Mouse (Mus musculus) thymus, postnatal 4 days (tissue): Measurements from ENCODE around the gene Hhatl.

Source experiments
- DNase-seq: peaks from one replicate; pipeline ENCODE4 v3.0.0; 2021

The Hhatl gene

DNA sequence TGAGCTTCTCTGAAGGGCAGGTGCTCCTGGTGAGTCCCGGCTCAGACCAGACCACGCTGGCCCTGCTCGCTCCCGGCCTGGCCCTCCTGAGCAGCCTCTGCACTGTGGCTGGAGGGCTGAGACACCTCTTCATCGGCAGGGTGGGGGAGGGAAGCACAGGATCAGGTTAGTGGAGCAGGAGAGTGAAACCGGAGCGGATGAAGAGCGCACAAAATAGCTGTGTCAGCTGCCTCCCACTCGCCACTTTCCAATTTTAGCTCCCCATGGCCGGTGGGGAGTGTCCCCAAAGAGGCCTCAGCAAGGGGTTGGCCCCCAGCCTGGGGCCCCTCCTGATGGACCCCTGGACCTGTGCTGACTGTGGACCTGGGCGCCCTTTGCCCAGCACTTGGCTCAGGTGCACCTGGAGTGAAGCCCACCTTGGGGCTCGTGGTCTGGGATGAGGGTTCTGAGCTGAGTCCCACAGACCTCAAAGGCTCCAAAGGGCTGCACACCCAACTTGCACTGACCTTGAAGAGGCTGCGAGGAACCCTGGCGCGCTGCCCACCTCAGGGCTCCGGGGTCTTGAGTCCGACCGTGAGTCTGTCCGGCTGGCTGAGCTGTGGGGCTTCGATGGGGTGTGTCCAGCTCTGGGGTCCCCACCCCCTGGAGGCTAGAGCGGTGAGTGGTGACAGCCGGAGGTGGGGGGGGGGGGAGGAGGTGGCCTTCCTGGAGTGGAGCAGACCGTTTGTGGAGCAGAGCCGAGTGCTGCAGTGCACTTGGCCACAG lies at the start of gene Hhatl:
Gene Hhatl, minus strand, starts transcription at position 751 of the 765 bp plus-strand sequence.
- DNase-seq: no peak

- no peak for DNase-seq
These were observed 47.3 kb upstream of the Hhatl start for GRCm38 (mm10) chr9:121839622-121839965.

DNA sequence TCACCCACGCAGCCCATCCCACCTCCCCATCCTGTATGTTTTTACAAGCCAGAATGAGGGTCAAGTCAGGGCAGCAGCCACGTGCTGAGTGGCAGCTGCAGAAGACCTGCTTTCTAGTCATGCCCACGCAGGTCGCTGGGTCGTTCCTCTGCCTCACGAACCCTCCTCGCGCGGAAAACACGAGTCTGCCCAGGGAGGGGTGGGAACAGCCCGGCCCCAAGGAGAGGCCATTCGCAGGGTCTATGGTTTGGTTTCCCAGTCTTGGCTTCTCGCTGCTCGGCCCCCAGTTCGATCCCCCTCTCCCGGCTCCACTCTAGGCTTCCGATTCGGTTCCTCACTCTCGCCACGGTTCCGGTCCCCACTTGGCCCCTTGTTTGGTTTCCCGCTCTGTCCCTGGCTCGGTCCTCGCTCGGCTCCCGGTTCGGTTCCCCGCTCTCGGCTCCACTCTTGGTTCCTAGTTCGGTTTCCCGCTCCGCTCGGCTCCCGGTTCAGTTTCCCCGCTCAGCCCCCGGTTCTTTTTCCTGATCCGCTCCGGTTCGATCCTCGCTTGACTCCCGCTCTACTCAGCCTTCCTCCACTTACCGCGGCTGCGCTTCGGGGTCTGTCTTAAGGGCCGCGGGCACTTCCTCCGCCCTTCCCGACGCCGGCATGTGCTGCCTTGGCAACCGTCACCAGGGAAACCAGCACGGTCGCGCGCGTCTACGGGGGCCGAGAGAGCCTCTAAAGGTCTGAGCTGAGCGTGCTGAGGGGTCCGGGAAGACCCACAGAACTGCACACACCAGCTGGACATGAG lies 46.7 kb upstream of the Hhatl start, which contains the start of gene Ccdc13:
Gene Ccdc13, minus strand, starts transcription at position 633 of the 793 bp plus-strand sequence.
- DNase-seq: peak; percentile 91

DNA sequence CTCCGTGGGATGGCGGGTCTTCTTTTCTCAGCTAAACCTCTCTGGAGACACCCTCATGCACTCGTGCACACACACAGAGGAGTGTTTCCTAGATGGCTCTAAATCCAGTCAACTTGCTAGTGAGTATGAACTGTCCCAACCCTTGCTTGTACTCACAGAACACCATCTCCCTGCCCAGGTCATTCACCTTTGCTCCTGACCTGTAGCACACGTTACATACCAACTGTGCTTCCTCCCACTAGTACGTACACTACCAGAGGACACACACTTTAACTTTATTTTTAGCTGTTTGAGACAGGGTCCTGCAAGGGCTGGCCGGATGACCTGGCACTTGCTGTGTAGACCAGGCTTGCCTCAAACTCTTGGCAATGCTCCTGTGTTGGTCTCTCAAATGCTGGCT lies 45.7 kb upstream of the Hhatl start:
- DNase-seq: no peak

GRCm38 (mm10) chr9:121833825-121834224 lies 41.5 kb upstream of the Hhatl start:
- DNase-seq: no peak

DNA sequence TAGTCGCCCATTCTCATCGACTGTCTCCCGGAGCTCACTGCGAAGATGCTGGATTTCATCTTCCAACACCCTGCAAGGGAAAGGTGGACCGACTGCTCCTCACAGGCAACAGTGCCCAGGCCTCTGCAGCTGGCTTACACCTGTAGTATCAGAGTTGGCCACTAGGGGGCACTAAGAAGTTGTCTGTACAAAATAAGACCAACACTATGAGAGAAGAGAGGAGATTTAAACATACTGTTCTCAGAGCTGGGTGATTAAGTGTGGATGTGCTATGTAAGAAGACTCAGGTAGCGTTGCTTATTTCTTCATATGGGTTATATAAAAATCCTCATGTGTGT lies 38.6 kb upstream of the Hhatl start:
- peak; percentile 86 for DNase-seq

DNA sequence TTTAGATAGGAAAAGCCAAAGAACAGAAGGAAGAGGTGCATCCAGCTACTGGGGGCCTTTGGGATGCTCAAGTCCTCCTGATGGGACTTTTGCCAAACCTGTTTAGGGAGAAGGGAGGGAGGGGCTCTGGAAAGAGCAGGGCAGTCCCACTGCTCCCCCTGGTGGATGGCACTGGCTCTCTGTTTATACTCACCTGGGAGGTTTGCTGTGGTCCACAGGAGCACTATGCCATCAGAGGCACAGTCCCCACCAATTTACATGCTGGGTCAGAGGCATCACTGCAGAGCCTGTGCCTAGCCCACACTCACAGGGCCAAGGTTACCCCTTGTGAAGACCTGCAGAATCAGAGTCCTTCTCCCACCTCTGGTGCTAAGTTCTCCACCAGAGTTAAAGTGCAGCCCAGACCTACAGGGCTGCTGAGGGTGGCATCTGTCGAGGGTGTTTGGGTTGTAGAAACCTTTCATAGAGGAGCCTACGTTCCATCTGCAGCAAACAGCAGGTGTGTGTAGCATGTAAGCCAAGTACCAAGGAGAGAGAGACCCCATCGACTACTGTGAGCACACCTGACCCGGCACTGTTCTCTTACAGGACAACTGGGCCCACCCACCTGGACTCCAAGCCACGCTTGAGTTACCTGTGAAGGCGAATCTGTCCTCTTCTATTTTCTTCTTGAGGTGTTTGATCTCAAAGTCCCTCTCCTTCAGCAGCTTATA lies 38.1 kb upstream of the Hhatl start:
- peak; percentile 78 for DNase-seq

DNA sequence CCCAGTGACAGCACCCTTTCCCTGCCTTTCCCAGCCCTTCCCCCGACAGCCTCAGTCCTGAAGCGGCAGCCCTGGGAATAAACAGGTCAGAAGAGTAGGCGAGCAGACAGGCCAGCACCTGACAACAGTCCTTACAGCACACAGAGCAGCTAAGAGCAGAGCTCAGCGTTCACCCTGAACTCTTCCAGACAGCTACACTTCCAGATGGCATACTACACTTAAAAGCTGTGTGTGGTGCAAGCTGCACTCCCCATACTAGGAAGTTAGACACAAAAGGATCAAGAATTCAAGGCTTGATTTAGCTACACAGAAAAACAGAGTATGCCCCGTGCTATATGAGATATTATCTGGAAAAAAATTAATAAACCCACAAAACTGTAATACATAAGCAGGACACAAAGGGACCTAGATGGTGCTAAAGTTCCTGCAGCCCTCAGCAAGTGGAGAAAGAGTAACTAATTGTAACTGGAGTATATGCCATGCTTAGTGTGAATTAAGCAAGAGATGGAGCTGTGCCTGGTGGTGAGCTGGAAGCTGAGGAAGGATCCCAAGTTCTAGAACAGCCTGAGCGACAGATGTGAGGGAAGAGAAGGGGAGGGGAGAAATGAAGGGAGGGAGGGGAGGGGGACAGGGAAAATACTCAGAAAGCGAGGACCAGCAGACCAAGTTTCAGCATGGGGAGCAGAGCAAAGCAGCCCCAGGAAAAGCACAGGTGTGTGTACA lies 37.1 kb upstream of the Hhatl start:
- DNase-seq: no peak

- no peak for DNase-seq
These were observed 36.0 kb upstream of the Hhatl start for GRCm38 (mm10) chr9:121828314-121828713.

DNA sequence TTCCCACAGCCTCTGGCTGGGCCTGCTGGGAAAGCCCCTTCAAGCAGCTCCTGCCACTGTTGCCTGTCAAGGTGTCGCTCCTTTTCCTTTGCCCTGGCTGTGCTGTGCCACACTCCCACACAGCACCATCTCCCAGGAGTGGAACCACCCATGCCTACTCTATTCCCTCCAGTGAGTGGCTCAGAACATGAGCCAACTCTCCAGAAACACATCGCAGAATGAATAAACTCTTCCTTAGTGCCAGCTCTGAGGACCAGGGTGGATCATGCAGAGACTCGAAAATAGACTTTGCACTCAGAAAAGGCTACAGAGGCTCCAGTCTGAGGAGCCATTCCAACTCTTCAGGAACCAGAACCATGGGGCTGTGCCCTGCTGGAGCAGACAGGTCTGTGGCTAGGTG lies 34.0 kb upstream of the Hhatl start:
- DNase-seq: no peak

- no peak for DNase-seq
These were observed 31.7 kb upstream of the Hhatl start for GRCm38 (mm10) chr9:121823991-121824390.

DNA sequence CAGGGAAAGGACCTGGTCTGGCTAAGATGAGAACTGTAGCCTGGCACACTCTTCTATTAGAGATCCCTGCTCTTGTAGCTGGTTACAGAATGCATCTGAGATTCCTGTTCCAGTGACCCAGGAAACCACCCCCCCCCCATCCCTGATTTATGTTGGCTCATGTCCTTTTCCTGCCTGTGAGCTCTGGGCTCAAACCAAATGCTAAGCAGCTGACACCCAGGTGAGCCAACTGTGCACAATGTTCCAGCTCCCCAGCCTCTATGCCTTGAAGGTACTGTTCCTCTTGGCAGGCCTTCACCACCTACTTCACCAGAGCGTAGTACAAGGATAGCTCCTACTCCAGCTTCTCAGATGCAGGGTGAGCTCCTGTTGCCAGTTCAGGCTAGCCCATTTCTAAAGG lies 30.7 kb upstream of the Hhatl start:
- no peak for DNase-seq

DNA sequence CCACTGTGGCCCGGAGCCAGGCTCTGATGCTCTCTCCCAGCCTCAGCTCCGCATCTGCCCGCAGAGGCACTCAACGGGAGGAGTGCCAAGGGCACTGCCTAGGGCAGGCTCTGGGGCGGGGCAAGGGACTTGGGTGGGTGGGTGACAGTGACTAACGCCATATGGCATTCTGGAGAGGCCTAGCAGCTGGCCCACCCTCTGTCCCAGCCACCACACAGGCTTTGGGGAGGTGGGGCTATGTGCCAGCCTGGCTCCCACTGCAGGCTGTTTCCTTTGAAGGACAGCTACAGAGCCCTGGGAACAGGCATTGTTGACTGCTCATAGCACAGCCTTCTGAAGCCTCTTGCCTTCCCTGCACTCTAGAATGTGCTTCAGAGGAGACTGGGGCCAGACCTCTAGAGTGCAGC lies 30.3 kb upstream of the Hhatl start:
- no peak for DNase-seq

- no peak for DNase-seq
These were observed 28.5 kb upstream of the Hhatl start for GRCm38 (mm10) chr9:121820765-121821164.

- no peak for DNase-seq
These were observed 27.6 kb upstream of the Hhatl start for GRCm38 (mm10) chr9:121819771-121820471.

GRCm38 (mm10) chr9:121819073-121819770 lies 26.9 kb upstream of the Hhatl start:
- DNase-seq: no peak

GRCm38 (mm10) chr9:121815183-121815582 lies 22.9 kb upstream of the Hhatl start:
- no peak for DNase-seq

DNA sequence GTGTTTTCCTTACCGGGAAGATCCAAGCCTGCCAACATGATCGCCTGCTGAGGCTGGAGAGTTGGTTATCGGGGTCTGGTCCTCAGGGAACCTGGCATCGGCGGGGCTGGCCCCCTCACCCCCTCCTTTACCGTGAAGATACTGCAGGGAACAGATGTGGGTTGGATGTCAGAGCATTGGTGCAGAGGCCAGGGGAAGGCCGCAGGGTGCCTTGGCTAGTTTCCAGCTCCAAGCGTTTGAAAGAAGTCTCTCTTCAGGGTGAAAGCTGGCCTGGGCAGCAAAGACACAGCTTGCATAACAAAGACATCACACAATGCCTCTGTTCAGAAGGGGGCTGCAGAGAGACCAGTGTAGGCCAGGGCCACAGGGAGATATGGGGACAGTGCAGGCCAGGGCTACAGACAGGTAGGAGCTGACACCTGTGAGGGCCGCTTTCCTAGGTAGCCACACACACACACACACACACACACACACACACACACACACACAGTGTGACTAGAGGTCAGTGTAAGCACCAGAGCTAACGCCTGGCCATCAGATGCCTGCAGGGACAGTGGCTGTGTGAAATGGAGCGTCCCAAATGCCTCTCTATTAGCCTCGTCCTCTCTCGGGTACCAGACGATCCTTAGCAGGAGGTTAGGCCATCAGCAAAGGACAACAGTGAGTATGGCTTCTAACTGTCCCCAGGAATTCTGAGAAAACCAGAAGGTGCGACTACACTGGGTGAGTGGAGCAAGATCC lies 17.9 kb upstream of the Hhatl start:
- DNase-seq: no peak

DNA sequence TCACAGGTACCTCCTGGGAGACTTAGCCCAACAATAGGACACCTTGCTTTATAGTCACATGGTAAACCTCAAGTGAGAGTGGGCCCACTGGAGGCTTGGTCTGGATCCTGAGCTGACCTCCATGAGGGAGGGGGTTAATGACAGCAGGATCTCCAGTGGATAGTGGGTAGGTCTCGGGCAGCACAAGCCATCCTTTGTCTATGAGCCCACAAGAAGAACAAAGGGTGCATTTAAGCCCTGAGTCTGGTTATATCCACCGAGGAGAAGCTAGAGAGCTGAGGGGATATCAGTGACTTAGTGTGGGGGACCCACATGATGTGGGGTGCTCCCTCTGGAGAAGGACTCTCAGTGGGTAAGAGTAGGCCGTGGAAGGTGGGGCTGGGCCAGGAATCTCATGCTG lies 16.2 kb upstream of the Hhatl start:
- no peak for DNase-seq

DNA sequence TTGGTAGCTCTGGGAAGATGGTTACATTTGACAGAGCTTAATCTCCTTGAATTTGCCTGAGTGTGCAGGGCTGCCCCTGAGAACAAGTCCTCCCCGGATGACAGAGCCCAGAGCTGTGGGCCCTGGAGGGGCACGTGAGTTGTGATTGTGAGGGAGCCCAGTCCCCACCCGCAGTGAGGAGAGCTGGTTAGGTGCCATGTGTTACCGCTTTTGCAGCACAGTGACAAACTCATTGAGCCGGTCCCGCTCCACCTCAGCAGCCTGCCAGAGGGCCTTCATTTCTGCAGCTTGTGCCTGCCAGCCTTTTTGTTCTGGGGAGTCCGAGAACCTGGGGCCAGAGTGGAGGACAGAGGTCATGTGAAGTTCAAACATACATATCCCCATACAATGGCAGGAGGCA lies 15.6 kb upstream of the Hhatl start:
- no peak for DNase-seq

DNA sequence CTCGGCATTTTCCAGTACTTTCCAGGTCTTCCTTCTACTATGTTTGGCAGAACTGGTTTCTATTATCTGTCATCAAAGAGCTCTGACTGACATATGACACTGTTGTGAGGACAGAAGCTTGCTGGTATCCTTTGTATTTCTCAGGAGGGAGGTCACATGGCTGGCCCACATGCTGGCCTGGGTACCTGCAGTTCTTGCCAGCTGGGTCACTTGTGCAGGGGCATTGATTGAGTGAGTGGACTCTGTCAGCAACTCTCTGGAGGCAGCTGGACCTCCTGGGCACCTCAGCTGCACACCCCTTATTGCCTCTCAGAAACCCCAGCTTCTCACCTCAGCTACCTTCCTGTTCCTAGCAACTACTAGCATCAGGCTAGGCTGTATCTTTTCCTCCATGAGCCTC lies 15.2 kb upstream of the Hhatl start:
- DNase-seq: no peak
